Mouse (Mus musculus) granulocyte monocyte progenitor cell, adult 5-6 weeks (primary cell): ENCODE data around the gene Lgi1. TPM values are rescaled to one million over a fixed set of nuclear protein-coding genes. Genes with fewer than 3 reads are reported as not detected.
A peak's percentile ranks its signal among the peaks of the same experiment; 100 is the strongest.

ENCODE experiments used
- ATAC-seq: replicated peaks from 2 replicates; pipeline ENCODE4 v1.8.0; 2016; ENCODE audit warnings: mild to moderate bottlenecking, moderate TSS enrichment, inconsistent platforms; ENCODE audit not compliant: poor library complexity, severe bottlenecking
- total RNA-seq, 2 experiments: library from RNA; stranded (forward) in 1 of 2; stranded (reverse) in 1 of 2; fragments of 200-712, 200-1000 nt in 1 of 2; fragments of >200 nt in 1 of 2; fragmentation: Nextera tagmentation in 1 of 2; gene quantifications; 2 replicates each; pipeline ENCODE4 v1.2.3; 2014 to 2017

Gene Lgi1
- total RNA-seq, 2 experiments from 2014 or later = not detected

GRCm38 (mm10) chr19:38260346-38260745 is 4.0 kb upstream of the Lgi1 start:
- ATAC-seq = no peak

- no peak for ATAC-seq
Observed at GRCm38 (mm10) chr19:38261351-38261750, 3.0 kb upstream of the Lgi1 start.

GRCm38 (mm10) chr19:38263829-38264504 is 369 bp upstream of the Lgi1 start:
- ATAC-seq = 0 out of 2 replicates have a peak, but pooled peaks have one; percentile 25

DNA sequence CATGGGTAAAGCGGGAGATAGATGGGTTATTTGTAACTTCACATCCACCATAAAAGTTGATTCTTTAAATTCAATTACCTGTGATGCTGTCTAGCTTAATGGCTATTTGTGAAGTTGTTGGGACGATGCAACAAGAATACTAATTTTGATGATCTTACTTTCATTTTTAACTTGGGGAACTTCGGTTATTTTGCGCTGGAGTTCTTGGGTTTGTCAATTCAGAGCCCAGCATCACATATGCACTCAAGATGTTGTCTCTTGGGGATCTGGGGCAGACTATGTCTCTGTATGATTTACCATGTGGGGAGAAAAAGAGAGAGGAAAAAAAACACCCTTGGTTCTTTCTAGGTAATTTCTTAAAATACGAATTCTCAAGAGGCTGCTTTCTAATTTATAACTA is 1.4 kb downstream of the Lgi1 start:
- ATAC-seq = no peak

- ATAC-seq = no peak
Observed at GRCm38 (mm10) chr19:38267469-38267868, 3.1 kb downstream of the Lgi1 start.

DNA sequence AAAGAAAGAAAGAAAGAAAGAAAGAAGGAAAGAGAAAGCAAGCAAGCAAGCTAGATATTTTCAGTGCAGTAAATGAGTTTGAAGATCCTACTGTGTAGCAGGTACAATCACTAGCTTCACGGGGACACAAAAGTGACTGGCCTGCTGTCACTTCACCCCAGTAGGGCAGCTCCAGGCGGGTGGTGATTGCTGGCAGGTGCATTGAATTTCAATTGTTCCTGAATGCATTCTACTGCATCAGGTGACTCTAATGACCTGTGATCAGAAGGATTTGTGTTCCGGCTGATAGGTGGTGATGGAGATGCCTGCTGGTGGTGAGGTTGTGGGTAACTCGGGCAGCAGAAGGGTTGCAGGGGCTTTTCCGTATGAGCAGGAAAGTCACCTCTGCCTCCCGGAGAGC is 6.7 kb downstream of the Lgi1 start:
- ATAC-seq = no peak

DNA sequence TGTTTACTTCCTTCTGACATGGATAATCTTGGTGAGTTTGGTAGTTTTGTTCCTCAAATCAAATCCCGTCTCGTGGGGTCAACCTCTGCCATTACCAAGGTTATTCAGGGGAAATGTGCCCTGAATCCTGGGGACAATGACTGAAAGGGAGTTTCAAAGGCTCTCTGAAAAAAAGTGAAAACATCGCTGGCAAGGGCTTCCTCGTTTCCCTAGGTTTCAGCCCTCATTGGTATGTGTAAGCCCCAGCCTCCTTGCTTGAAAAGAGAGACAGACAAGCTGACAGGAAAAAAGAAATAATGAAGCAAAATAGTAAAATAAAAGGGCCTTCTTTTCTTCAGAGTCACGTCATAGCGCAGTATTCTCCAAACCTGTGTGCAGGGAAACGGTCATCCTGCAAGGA is 9.5 kb downstream of the Lgi1 start:
- no peak for ATAC-seq

DNA sequence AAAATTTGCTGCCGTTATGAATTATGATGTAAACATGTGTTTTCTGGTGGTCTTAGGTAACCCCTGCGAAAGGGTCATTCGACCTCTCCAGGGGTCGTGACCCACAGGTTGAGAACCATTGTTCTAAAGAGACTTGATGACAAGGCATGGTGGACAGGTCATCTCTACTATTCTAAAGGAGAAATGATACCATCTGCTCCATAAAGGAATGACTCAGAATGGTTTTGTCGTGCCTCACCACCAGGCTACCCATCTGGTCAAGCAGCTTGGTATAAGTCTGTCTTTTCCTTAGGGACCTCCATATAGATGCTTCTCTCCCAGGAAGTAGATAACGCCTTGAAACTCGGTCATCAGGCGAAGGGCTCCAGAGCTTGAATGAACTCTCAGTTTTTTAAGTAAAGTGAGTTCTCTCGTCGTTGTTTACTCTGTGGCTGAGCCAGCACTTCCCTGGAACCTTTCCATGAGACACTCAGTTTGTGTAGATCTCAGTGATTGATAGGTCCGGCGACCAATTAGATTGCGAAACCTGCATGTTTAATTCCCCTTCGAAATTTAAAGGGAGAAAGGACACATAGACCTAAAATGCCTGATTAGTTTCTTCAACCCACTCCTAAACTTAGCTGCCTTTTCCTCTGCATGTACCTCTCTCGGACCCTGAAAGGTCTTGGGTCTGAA is 10.5 kb downstream of the Lgi1 start:
- no peak for ATAC-seq

GRCm38 (mm10) chr19:38276226-38276625 is 11.9 kb downstream of the Lgi1 start:
- ATAC-seq = no peak

- no peak for ATAC-seq
Observed at GRCm38 (mm10) chr19:38280242-38280641, 15.9 kb downstream of the Lgi1 start.

DNA sequence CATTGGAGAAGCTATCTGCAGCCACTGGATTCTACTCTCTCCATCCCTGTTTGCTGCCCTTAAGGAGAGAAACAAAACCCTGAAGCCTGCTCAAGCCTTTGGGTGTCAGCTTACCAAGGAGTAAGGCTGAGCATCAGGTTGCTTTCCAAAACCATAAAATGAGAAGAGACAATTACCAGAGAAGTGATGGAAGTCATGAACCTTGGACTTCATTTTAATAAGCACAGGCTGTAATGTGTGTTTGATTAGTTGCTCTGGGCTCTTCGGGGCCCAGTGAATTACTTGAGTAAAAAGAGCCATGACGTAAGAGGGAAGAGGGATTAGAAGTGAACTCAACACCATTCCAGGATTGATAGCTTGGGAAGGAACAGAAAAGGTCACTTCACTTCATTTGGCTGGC is 18.1 kb downstream of the Lgi1 start:
- ATAC-seq = no peak

GRCm38 (mm10) chr19:38288556-38288955 is 24.2 kb downstream of the Lgi1 start:
- no peak for ATAC-seq

- ATAC-seq = no peak
Observed at GRCm38 (mm10) chr19:38291432-38291831, 27.1 kb downstream of the Lgi1 start.

- no peak for ATAC-seq
Observed at GRCm38 (mm10) chr19:38298018-38298626, 33.8 kb downstream of the Lgi1 start.

DNA sequence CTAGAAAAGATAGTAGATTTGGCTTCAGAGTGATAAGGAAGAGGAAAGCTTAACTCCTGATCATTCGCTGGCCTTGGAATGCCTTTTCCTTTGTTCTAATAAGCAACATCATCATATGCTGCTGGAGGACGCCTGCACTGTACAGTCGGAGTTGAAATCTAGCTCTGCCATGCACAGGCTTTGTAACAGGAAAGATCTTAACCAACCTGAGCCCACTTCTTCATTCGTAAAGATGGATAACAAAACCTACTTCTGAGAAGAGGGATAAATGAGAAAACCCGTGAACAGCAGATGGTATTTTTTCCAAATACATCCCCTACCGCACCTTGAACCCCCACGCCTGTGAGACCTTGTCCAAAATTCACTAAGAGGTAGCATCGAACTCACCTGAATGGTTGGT is 43.8 kb downstream of the Lgi1 start:
- ATAC-seq = no peak

DNA sequence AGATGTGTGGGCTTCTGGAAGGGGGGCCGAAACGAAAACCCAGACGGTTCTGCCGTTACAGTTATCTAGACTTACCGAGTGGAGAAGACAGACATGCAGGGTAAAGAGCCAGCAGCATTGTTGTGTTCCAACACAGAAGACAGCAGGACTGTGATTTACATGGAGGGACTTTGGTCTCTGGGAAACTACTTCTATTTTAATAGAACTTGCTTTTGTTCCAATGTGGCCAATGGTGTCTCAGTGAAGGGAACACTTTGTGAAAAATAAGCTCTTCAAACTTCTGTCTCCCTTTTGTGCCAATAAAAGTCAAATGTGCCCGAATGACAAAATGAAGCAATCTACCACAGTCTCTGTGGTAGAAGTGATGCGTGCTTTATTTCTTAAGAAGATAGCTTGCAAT is 50.8 kb downstream of the Lgi1 start:
- no peak for ATAC-seq

DNA sequence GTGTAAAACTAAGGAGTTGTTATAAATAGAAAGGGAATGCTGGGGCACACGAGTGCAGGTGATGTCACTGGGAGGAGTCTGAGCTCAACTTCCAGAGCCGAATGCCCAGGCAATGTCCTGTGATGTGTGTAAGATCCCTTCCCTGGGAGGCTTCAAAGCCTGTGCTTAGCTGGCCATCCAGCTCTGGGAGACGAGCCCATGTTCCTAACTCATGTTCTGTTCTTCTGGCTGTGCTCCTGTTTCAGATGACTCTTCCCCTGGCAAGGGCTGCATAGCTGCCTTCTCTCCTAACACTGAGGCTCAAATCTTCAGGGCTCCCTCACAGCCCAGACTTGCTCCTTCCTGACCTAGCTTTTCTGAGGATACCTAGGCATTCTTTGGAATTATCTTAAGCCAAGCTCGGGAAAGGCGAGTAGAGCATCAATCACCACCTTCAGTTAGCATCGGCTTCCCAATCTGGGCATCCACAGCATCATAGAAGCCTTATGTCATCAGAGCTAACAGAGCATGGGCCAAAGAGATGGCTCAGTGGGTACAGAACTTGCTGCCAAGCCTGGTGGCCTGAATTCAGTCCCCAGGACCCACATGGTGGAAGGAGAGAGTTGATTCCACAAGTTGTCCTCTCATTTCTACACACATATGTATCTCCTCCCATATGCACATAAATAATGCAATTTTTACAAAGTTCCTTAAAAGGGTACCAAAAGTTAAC is 52.4 kb downstream of the Lgi1 start:
- no peak for ATAC-seq

GRCm38 (mm10) chr19:38318308-38318707 is 54.0 kb downstream of the Lgi1 start:
- no peak for ATAC-seq

DNA sequence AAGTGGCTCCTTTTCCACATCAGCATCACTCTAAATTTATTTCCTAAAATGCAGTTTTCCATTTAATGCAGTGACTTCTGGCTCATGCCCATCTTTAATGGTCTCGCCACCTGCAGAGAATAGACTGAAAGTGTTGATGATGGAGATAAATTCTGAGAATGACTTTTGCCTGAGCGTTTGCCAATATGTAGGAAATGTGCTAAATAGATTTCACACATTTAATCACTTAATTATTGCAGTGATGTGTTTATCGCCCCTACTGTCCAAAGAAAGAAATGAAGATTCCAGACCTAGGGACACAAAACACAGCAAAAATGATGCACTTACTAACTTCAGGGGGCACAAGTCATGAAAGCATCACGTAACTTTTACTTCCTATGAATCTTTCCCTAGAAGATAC is 54.8 kb downstream of the Lgi1 start:
- no peak for ATAC-seq

GRCm38 (mm10) chr19:38320651-38321188 is 56.4 kb downstream of the Lgi1 start:
- no peak for ATAC-seq

GRCm38 (mm10) chr19:38323726-38324125 is 59.4 kb downstream of the Lgi1 start:
- ATAC-seq = no peak
